In the genomic region with DNA sequence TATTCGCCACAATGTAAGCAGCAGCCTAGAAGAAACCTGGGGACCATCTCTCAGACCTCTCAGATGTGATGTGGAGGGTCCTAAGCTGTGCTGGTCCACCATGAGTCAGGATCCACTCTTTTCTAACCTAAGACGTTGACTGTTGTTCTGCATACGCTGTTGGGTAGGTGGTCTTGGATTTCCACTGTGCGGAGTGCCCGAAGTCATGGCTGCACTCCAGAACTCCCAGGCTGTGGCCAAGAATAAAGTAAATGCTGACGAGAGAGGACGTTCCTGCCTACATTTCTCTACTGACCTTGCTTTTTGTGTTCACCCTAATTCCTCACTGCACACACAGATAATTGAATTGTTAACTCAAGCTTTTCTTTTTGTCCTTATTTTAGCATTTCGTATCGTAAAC, we compare ENCODE assay signal across 23 mouse cellular contexts.
"Had no signal": no experiment of that assay in that cellular context is flagged by ENCODE, and none has a peak within 500 bp of the region (broad histone marks: within the 10 kb centered on the region; RNA-seq: fewer than 3 reads in every experiment).

No protein-coding gene starts in this region.

- H3K4me2 ChIP-seq: kidney, embryonic 15.5 days; liver, embryonic 12.5 days; liver, embryonic 15.5 days; lung, embryonic 15.5 days; midbrain, embryonic 13.5 days; neural tube, embryonic 13.5 days; stomach, embryonic 15.5 days had no signal

- H3K36me3 ChIP-seq: kidney, embryonic 15.5 days; liver, embryonic 12.5 days; liver, embryonic 15.5 days; lung, embryonic 15.5 days; stomach, embryonic 15.5 days had no signal

- H3K9ac ChIP-seq: kidney, embryonic 15.5 days; liver, embryonic 12.5 days; liver, embryonic 15.5 days; lung, embryonic 15.5 days; midbrain, embryonic 13.5 days; neural tube, embryonic 13.5 days; stomach, embryonic 15.5 days had no signal

- H3K9me3 ChIP-seq: kidney, embryonic 15.5 days; liver, embryonic 12.5 days; liver, embryonic 15.5 days; lung, embryonic 15.5 days; midbrain, embryonic 10.5 days; midbrain, embryonic 13.5 days; neural tube, embryonic 13.5 days; stomach, embryonic 15.5 days had no signal

- ATAC-seq: liver, embryonic 12.5 days; midbrain, embryonic 13.5 days; midbrain, embryonic 16.5 days had no signal

- H3K27ac ChIP-seq: kidney, embryonic 15.5 days; liver, embryonic 12.5 days; liver, embryonic 15.5 days; lung, embryonic 15.5 days; midbrain, embryonic 10.5 days; midbrain, embryonic 13.5 days; neural tube, embryonic 13.5 days; stomach, embryonic 15.5 days had no signal

- H3K4me3 ChIP-seq: kidney, embryonic 15.5 days; liver, embryonic 12.5 days; liver, embryonic 15.5 days; lung, embryonic 15.5 days; megakaryocyte, embryonic 14.5 days; midbrain, embryonic 10.5 days; midbrain, embryonic 13.5 days; myocyte; neural tube, embryonic 13.5 days; stomach, embryonic 15.5 days had no signal

- DNase-seq: kidney, adult 8-10 months; kidney, postnatal 10 days; kidney, postnatal 36 days; layer of hippocampus, postnatal 36 days; liver; lung, adult 18-20 months; lung, postnatal 10 days; lung, postnatal 36 days; retina, postnatal 1 day; right cerebral cortex, postnatal 25 days; spleen, adult 18-20 months; thymus, postnatal 25 days had no signal

- H3K4me1 ChIP-seq: kidney, embryonic 15.5 days; liver, embryonic 12.5 days; liver, embryonic 15.5 days; lung, embryonic 15.5 days; megakaryocyte, embryonic 14.5 days; stomach, embryonic 15.5 days had no signal

- H3K27me3 ChIP-seq: kidney, embryonic 15.5 days; liver, embryonic 12.5 days; liver, embryonic 15.5 days; lung, embryonic 15.5 days; megakaryocyte, embryonic 14.5 days; neural tube, embryonic 13.5 days; stomach, embryonic 15.5 days had no signal
